Mouse (Mus musculus): ENCODE results near the gene Kif3a.

GRCm38 (mm10) chr11:53619428-53619827, 52.2 kb downstream of the Kif3a start:
- no peak for TF ChIP-seq CTCF (IDR thresholded peaks at IDR 0.05; ENCODE audit: low read depth)
- TF ChIP-seq EP300 (IDR thresholded peaks at IDR 0.05; ENCODE audit: low read depth): no peak

Data from heart, postnatal 0 days (tissue).